Mouse (Mus musculus): ENCODE measurements around the gene Bpgm. TPM values are rescaled to one million over a fixed set of nuclear protein-coding genes. Genes with fewer than 3 reads are reported as not detected.

Gene Bpgm
- polyA plus RNA-seq, 1 experiment from 2014 or later = 47.8 TPM

GRCm38 (mm10) chr6:34554291-34554997 is 78.4 kb downstream of the Bpgm start:
- H3K27me3 ChIP-seq (ENCODE audit: control insufficient read depth, insufficient read depth, low read length) = no peaks in the 10 kb centered on the region
- no peak overlapping the region for H3K9ac ChIP-seq (replicated peaks; ENCODE audit: low read length)
- WGBS = 83% methylated on average over 9 of the region's 9 CpGs
- no peak overlapping the region for H3K4me3 ChIP-seq (ENCODE audit: low read depth, low read length)
- H3K4me2 ChIP-seq (ENCODE audit: low read depth, low read length) = no peak overlapping the region
- DNase-seq (ENCODE audit: low spot score) (no peak), ATAC-seq (replicated peaks; ENCODE audit: insufficient number of reproducible peaks, low FRiP score, low TSS enrichment, low read depth) (no peak)
- H3K4me1 ChIP-seq (ENCODE audit: control insufficient read depth, insufficient read depth, low read length) = no peaks in the 10 kb centered on the region
- H3K36me3 ChIP-seq (replicated peaks; ENCODE audit: control insufficient read depth, insufficient read depth, low read depth, low read length) = no peaks in the 10 kb centered on the region
- H3K9me3 ChIP-seq (replicated peaks; ENCODE audit: control insufficient read depth, low read length) = no peaks in the 10 kb centered on the region
- H3K27ac ChIP-seq (replicated peaks; ENCODE audit: low read depth, low read length) = no peak overlapping the region

Other genes starting within 250 kb of the Bpgm start
- gene Akr1b3, start 158.7 kb upstream of the Bpgm start, polyA plus RNA-seq (2014; fragmentation: Nextera tagmentation; extraction: Ambion mirVana) = 208 and 220 TPM in 2 replicates
- 20.5 and 21.4 TPM in 2 replicates for gene Akr1b8, start 122.1 kb upstream of the Bpgm start, polyA plus RNA-seq (2014; fragmentation: Nextera tagmentation; extraction: Ambion mirVana)
- gene Akr1b10, start 92.0 kb upstream of the Bpgm start, polyA plus RNA-seq (2014; fragmentation: Nextera tagmentation; extraction: Ambion mirVana) = 16.4 and 16.9 TPM in 2 replicates
- gene Akr1b7, start 63.9 kb upstream of the Bpgm start, polyA plus RNA-seq (2014; fragmentation: Nextera tagmentation; extraction: Ambion mirVana) = not detected in 2 replicates
- gene Cald1, start 122.3 kb downstream of the Bpgm start, polyA plus RNA-seq (2014; fragmentation: Nextera tagmentation; extraction: Ambion mirVana) = 274 and 283 TPM in 2 replicates

Measured in embryonic facial prominence, embryonic 11.5 days (tissue).